Mouse (Mus musculus) cerebellum, postnatal 14 days (tissue): ENCODE measurements at regions not wholly inside any gene's neighbourhood (a gene's known extent, or its start where the extent isn't known, plus 50 kb on each side); places are given as distances from the start of the nearest gene placed in this dataset.
"Not testable (repeated sequence)": the region's sequence is repeated elsewhere in the genome, so short reads cannot be mapped to it uniquely, and the experiment has no call there.

Experiments
- DNase-seq, 2 experiments: peaks; one replicate each; pipeline ENCODE4 v3.0.0; 2021; ENCODE audit warnings: mixed read lengths in 2 of 2

DNA sequence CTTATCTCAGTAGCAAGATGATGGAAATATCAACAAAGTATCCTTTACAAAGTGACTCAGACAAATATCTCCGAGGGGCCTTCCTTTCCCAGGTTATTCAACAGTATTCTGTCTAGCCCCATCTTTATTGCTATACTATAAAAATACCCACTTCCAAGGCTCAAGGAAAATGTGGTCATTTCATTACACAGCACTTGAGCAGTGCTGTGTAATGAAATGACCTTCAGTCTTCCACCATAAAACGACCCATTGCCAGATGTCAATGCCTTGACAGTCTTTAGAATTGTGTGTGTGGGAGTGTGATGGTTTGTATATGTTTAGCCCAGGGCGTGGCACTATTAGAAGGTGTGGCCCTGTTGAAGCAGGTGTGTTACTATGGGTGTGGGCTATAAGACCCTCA is 124.3 kb upstream of the Teddm2 start:
- DNase-seq, result no peak

- no peak for DNase-seq
Measured at GRCm38 (mm10) chr1:154027303-154027702, 127.3 kb upstream of the Teddm2 start.

DNA sequence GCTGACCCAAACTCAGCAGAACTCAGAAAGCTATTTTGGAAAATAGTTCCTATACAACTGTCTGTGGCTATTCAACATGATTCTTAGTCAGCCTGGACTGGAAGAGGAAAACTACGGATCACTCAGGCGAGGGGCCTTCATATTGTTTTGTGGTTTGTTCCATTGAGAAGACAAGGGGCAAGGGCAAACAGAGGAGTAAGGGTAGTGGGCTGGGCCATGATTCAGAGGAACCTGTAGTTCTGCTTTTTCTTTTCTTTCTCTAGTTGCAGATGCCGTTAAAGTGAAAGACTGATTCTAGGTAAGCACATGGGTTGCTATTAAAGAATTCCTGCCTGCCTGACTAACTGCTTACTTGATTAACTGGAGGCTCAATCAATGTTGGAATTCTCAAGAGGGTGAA is 129.8 kb upstream of the Teddm2 start:
- DNase-seq, result no peak

DNA sequence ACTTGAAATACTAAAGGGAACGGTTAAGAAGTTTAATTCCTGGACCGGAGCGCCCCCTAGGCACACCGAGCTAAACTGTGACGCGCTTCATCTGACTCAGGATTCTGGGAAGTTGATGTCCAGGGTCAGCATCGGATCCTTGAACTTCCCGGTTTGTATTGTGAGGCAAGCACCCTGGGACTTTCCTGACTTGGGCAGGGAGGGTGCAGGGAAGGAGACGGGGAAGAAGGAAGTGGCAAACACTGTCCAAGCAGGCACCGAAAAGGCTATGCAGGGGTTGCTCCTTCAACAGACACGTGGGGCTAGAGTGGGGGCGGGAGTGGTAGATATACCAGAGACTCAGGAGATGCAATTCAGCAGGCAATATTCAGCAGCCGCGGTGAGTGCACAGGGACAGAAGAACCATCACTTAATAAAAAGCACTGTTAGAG is 132.7 kb upstream of the Teddm2 start:
- peak; percentile 50 to 66 for DNase-seq

GRCm38 (mm10) chr1:154033958-154034606 is 134.1 kb upstream of the Teddm2 start:
- DNase-seq, result peak; percentile 2 to 6

DNA sequence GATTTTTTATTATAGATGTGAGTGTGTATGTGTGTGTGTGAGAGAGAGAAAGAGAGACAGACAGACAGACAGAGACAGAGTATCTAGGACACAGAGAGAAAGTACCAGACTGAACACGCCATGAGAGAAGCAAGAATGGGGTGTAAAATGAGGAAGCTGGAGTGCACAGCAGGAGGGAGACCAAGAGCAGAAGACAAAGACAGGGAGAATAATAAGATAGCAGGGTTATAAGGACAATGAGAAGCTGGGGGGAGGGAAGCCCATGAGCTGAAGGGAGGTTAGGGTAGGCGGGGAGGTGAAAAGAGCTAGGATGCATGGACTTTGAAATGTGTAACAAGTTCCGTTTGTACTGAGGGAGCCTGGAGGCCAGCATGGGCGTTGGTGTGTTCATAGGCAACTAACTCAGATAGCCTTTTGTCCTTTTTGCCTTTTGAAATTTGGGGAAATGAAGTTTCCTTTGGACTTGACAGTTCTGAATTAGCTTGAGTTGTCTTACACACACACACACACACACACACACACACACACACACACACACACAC is 136.8 kb upstream of the Teddm2 start:
- no peak for DNase-seq

DNA sequence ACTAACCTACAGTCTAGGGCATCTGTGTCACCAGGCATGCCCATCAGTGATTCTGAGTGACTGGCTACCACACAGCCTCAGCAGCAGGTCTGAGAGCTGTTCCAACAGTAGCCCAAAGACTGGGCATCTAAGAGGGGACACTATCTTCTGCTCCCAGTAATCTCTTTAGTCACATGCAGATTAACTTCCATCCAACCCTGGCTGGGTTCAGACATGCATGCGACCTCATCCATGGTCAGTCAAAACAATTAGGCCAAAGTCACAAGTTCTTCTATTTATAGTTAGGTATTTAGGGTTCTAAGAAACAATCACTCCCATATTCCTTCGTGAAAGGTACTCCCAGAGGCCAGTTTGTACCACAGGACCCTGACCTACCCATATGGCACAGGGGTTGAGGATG is 138.2 kb upstream of the Teddm2 start:
- DNase-seq, result no peak

- DNase-seq, result no peak
Measured at GRCm38 (mm10) chr1:154040907-154041306, 140.9 kb upstream of the Teddm2 start.

GRCm38 (mm10) chr1:154042956-154043355 is 142.9 kb upstream of the Teddm2 start:
- no peak for DNase-seq

DNA sequence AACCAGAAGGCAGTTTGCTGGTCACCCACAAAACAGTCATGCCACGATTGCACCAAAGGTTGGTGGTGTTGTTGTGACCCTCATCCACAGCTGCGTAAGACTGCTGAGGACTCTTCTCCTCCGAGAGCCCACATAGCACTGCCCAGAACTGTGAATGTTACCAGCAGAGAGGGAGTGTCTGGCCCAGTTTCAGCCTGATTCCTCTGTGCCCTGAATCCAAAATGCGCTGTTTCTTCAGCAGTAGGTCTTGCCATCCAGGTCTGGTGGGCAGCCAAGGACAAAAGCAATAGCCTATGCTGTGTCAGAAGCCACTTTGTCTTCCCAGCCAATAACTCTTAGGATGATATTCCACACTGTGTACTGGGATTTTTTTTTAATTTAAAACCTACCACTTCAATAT is 144.7 kb upstream of the Teddm2 start:
- peak; percentile 21 to 26 for DNase-seq

DNA sequence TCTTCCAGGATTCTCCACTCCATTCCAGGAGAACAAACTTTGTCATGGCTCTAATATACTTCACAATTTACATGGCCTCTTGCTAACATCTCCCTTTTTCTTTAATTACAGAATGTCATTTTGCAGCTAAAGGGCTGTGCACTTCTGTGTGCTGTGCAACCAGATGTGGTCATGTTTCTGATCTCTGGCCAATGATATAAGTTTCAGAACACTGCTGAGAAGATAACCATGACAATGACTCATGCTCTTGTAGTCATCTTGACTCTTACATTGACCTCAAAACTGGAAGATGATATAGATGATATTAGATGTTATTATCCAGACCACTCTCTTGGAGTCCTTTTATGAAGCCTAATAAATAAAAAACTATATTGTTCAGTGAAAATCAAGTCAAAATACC is 145.9 kb upstream of the Teddm2 start:
- no peak for DNase-seq

GRCm38 (mm10) chr1:154053641-154054040 is 147.3 kb upstream of the Zfp648 start:
- no peak for DNase-seq

GRCm38 (mm10) chr1:154054874-154055273 is 146.1 kb upstream of the Zfp648 start:
- no peak for DNase-seq

GRCm38 (mm10) chr1:154061397-154061796 is 139.6 kb upstream of the Zfp648 start:
- not testable (repeated sequence) for DNase-seq

DNA sequence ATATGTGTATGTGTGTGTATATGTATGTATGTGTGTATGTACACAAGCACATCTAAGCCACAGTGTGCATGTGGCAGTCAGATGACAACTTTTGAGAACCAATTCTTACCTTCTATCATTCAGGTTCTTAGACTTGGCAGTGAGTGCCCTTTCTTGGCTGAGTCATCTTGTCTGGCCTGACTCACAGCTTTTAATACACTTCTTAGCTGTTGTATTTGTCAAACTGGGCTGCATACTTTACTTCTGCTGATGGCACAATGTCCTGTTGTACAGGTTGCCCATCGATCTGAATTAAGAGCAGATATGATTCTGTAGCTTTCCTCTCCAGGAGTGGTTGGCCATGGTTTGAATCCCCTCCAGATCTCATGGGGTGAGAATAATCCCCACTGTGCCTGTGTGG is 139.1 kb upstream of the Zfp648 start:
- no peak for DNase-seq

- DNase-seq, result no peak
Measured at GRCm38 (mm10) chr1:154062666-154063065, 138.3 kb upstream of the Zfp648 start.

- DNase-seq, result no peak
Measured at GRCm38 (mm10) chr1:154064633-154065032, 136.4 kb upstream of the Zfp648 start.

- DNase-seq, result no peak
Measured at GRCm38 (mm10) chr1:154065336-154066329, 135.4 kb upstream of the Zfp648 start.

DNA sequence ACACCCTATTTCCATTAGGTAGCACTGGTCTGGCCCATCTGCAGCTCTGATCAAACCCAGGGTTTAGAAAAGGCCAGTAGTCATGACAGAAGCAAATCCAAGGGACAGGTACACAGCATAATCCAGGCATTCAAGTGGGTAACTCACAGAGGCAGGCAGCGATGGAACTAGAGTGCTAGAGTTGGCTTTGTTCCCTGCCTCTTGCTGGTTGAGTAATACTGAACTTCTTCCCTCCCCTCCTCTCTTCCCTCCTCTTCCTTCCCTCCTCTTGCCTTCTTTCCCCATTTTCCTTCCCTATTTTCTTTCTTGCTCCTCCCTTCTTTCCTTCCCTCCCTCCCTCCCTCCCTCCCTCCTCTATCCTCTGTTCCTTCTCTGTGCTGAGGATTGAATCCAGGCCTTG is 133.1 kb upstream of the Zfp648 start:
- no peak for DNase-seq

DNA sequence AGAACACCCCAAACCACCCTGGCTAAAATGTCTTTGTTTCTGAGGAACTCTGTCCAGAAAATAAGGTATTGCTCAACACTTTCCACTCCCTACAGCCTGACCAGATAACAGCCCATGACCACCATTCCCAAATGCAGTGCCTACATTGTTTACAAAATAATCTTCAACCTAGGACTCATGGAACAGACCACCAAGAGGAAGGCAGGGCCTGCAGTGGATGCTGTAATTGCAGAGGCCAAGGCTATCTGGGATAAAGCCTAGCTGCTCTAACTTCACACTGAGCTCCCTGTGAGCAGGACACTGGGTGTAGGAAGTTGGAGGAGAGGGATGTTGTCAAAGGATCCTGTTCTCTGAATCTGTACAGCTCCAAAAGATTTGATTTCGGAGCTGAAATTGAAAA is 126.7 kb upstream of the Zfp648 start:
- no peak for DNase-seq

DNA sequence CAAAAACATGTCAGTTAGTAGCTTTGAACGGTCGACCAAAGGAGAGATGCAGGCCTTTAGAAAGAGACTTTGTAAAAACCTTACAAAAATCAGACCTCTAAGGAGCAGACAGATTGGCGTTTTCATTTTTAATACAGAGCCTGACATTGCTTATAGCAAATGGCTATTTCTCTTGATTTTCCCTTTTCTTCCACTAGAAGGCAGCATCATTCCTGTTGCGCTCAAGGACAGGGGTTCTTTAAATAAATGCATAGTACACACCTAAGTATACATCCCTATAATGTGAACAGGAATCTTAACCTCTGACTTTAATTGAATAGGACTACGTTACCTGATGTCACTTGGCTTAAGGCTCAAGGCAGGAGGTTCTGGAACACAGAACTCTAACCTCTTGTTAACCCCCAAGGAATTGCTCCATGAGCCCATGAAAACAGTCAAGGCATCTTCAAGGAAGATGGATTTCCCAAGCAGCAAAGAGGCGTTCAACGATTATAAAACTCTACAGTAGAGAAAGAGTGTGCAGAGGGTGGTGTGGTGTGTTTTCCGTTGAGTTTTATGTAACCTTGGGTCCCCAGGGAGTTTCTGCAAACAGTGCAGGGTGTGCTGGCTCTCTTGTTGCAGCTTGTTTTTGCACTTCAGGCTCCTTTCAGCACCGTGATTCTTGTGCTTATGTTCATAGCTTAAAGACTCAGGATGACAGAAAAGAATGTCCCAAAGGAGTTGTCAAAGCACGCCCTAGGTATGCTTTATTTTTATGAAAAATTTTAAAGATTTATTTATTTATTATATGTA is 124.1 kb upstream of the Zfp648 start:
- peak in 1 of 2 experiments; percentile 11 for DNase-seq

- no peak for DNase-seq
Measured at GRCm38 (mm10) chr1:154080505-154081380, 120.2 kb upstream of the Zfp648 start.
